Mouse (Mus musculus) CH12.LX (cell line): ENCODE measurements around the gene Gm5426. TPM values are rescaled to one million over a fixed set of nuclear protein-coding genes. Genes with fewer than 3 reads are reported as not detected.

Experiments
- DNase-seq: peaks from one replicate; pipeline ENCODE4 v3.0.0-alpha.2; 2013; ENCODE audit errors: extremely low read depth
- H3K27ac ChIP-seq: 2 replicates; pipeline ENCODE4 v1.5.1; 2012; ENCODE audit warnings: low read depth, mild to moderate bottlenecking, control low read depth, moderate library complexity; ENCODE audit not compliant: insufficient read depth
- H3K27me3 ChIP-seq: replicated peaks from 2 replicates; pipeline ENCODE3; 2012; ENCODE audit warnings: inconsistent platforms
- H3K36me3 ChIP-seq, 2 experiments: replicated peaks in 1 of 2; 2 replicates each; pipeline versions ENCODE3 to v1.6.1; 2012; ENCODE audit warnings: inconsistent platforms in 1 of 2, low read length in 1 of 2, mild to moderate bottlenecking in 1 of 2, mixed read lengths in 1 of 2, moderate library complexity in 1 of 2; ENCODE audit not compliant: control insufficient read depth in 1 of 2, insufficient read depth in 1 of 2
- H3K4me1 ChIP-seq, 2 experiments: 2 replicates each; pipeline ENCODE4 v1.6.1; 2012; ENCODE audit warnings: inconsistent platforms in 1 of 2, moderate library complexity in 1 of 2; ENCODE audit not compliant: insufficient read depth in 2 of 2, control insufficient read depth in 1 of 2
- H3K4me2 ChIP-seq: 2 replicates; pipeline ENCODE4 v1.6.1; 2012; ENCODE audit warnings: low read depth, mild to moderate bottlenecking, control low read depth; ENCODE audit not compliant: poor library complexity, insufficient read depth, severe bottlenecking
- H3K4me3 ChIP-seq, 3 experiments: fragments of 150-350 bp in 1 of 3; sonication (generic) in 1 of 3; replicated peaks in 1 of 3; 2 replicates each; pipeline versions ENCODE3 to v1.5.1; 2011 to 2012; ENCODE audit warnings: low read depth in 2 of 3, low read length in 2 of 3, mild to moderate bottlenecking in 2 of 3, moderate library complexity in 2 of 3, control low read depth in 1 of 3, improper control_type of control experiment in 1 of 3, inconsistent platforms in 1 of 3, mixed read lengths in 1 of 3; ENCODE audit not compliant: poor library complexity in 1 of 3
- H3K79me2 ChIP-seq: replicated peaks from 2 replicates; pipeline ENCODE4 v1.6.1; 2012; ENCODE audit warnings: mild to moderate bottlenecking, moderate library complexity; ENCODE audit not compliant: control insufficient read depth, poor library complexity, insufficient read depth, severe bottlenecking; ENCODE audit errors: extremely low read depth
- H3K9ac ChIP-seq: 2 replicates; pipeline ENCODE4 v1.6.1; 2012; ENCODE audit warnings: low read depth, mild to moderate bottlenecking, control low read depth, moderate library complexity; ENCODE audit not compliant: insufficient read depth
- H3K9me3 ChIP-seq: replicated peaks from 2 replicates; pipeline ENCODE3; 2012; ENCODE audit warnings: low read length, inconsistent platforms, mixed read lengths
- BHLHE40 ChIP-seq: IDR thresholded peaks from 2 replicates; pipeline ENCODE4 v1.6.1; 2011; ENCODE audit warnings: mild to moderate bottlenecking, low read depth, low read length, improper control_type of control experiment
- CHD1 ChIP-seq: IDR thresholded peaks from 2 replicates; pipeline ENCODE4 v1.6.1; 2012; ENCODE audit warnings: low read depth, low read length, improper control_type of control experiment, inconsistent platforms
- CHD2 ChIP-seq: IDR thresholded peaks from 2 replicates; pipeline ENCODE4 v1.6.1; 2011; ENCODE audit warnings: low read length, improper control_type of control experiment
- E2F4 ChIP-seq: IDR thresholded peaks from 2 replicates; pipeline ENCODE4 v1.6.1; 2011; ENCODE audit warnings: low read depth, low read length, improper control_type of control experiment; ENCODE audit not compliant: insufficient replicate concordance
- GABPA ChIP-seq: IDR thresholded peaks from 2 replicates; pipeline ENCODE4 v1.6.1; 2012; ENCODE audit warnings: low read depth, low read length, improper control_type of control experiment, inconsistent platforms; ENCODE audit not compliant: insufficient replicate concordance
- HCFC1 ChIP-seq: IDR thresholded peaks from 2 replicates; pipeline ENCODE4 v1.6.1; 2012; ENCODE audit warnings: low read depth, mild to moderate bottlenecking, inconsistent platforms, low read length, improper control_type of control experiment
- IRF4 ChIP-seq: IDR thresholded peaks from 2 replicates; pipeline ENCODE4 v1.6.1; 2014; ENCODE audit warnings: low read depth, mild to moderate bottlenecking, inconsistent platforms, low read length, improper control_type of control experiment
- JUN ChIP-seq: IDR thresholded peaks from 2 replicates; pipeline ENCODE4 v1.6.1; 2011; ENCODE audit warnings: low read depth, mild to moderate bottlenecking, low read length, improper control_type of control experiment, moderate library complexity; ENCODE audit not compliant: insufficient read depth
- JUND ChIP-seq: conservative IDR thresholded peaks from 2 replicates; pipeline ENCODE4 v1.6.1; 2011; ENCODE audit warnings: low read depth, low read length, improper control_type of control experiment
- KAT2A ChIP-seq: IDR thresholded peaks from 2 replicates; pipeline ENCODE4 v1.6.1; 2012; ENCODE audit warnings: low read length, improper control_type of control experiment, inconsistent platforms; ENCODE audit not compliant: insufficient replicate concordance
- MAFK ChIP-seq: IDR thresholded peaks from 2 replicates; pipeline ENCODE4 v1.6.1; 2011; ENCODE audit warnings: low read length, improper control_type of control experiment; ENCODE audit not compliant: insufficient replicate concordance
- MYC ChIP-seq: IDR thresholded peaks from 2 replicates; pipeline ENCODE4 v1.6.1; 2011; ENCODE audit warnings: low read depth, mild to moderate bottlenecking, improper control_type of control experiment, low read length
- NELFE ChIP-seq: IDR thresholded peaks from 2 replicates; pipeline ENCODE4 v1.6.1; 2011; ENCODE audit warnings: low read depth, low read length, improper control_type of control experiment
- NRF1 ChIP-seq: IDR thresholded peaks from 2 replicates; pipeline ENCODE4 v1.6.1; 2014; ENCODE audit warnings: low read depth, mild to moderate bottlenecking, inconsistent platforms, low read length, improper control_type of control experiment, moderate library complexity
- PAX5 ChIP-seq: IDR thresholded peaks from 2 replicates; pipeline ENCODE4 v1.6.1; 2012; ENCODE audit warnings: low read length, inconsistent platforms, mixed read lengths
- POLR2AphosphoS2 ChIP-seq: IDR thresholded peaks from 2 replicates; pipeline ENCODE4 v1.6.1; 2011; ENCODE audit warnings: low read depth, low read length, improper control_type of control experiment
- RAD21 ChIP-seq: IDR thresholded peaks from 2 replicates; pipeline ENCODE4 v1.6.1; 2011; ENCODE audit warnings: low read depth, mild to moderate bottlenecking, low read length, improper control_type of control experiment, moderate library complexity
- TCF12 ChIP-seq: IDR thresholded peaks from 2 replicates; pipeline ENCODE4 v1.6.1; 2014; ENCODE audit warnings: low read depth, mild to moderate bottlenecking, inconsistent platforms, low read length, improper control_type of control experiment
- USF1 ChIP-seq: IDR thresholded peaks from 2 replicates; pipeline ENCODE4 v1.6.1; 2014; ENCODE audit warnings: low read depth, mild to moderate bottlenecking, inconsistent platforms, low read length, improper control_type of control experiment
- USF2 ChIP-seq: conservative IDR thresholded peaks from 2 replicates; pipeline ENCODE4 v1.6.1; 2011; ENCODE audit warnings: low read depth, low read length, improper control_type of control experiment
- ZC3H11A ChIP-seq: IDR thresholded peaks from 2 replicates; pipeline ENCODE4 v1.6.1; 2012; ENCODE audit warnings: low read depth, mild to moderate bottlenecking, inconsistent platforms, low read length, improper control_type of control experiment
- ZKSCAN1 ChIP-seq: IDR thresholded peaks from 2 replicates; pipeline ENCODE4 v1.6.1; 2012; ENCODE audit warnings: low read depth, inconsistent platforms, low read length, improper control_type of control experiment, borderline replicate concordance
- dilution Hi-C: fragments of 300-500 bp; cut with MboI; formaldehyde crosslinking; loops from 2 replicates; pipeline ENCODE4 v1.14.3; 2020; ENCODE audit warnings: low sequenced_read_pairs; ENCODE audit not compliant: extremely low pct_unique_long_range_greater_than_20kb, extremely low pct_ligation_motif_present
- in situ Hi-C: fragments of 300-500 bp; cut with MboI; formaldehyde crosslinking; loops from 3 replicates; pipeline ENCODE4 v1.14.3; 2019; ENCODE audit warnings: low sequenced_read_pairs, low pct_ligation_motif_present, low pct_unique_long_range_greater_than_20kb, mixed read lengths
- polyA plus RNA-seq: library from polyadenylated mRNA; unstranded; fragments of >175 nt; gene quantifications from 2 replicates; pipeline ENCODE4 v1.2.1, GENCODE M21; 2012; ENCODE audit warnings: low read depth; ENCODE audit not compliant: insufficient read length
- total RNA-seq, 2 experiments: library from RNA; depleted of rRNA; stranded (reverse); fragments of 300-350 nt in 1 of 2; fragments of >200 nt in 1 of 2; gene quantifications; 2 replicates each; pipeline ENCODE4 v1.2.3; 2012 to 2014

The Gm5426 gene
- total and polyA plus RNA-seq, 3 experiments = not detected

DNA sequence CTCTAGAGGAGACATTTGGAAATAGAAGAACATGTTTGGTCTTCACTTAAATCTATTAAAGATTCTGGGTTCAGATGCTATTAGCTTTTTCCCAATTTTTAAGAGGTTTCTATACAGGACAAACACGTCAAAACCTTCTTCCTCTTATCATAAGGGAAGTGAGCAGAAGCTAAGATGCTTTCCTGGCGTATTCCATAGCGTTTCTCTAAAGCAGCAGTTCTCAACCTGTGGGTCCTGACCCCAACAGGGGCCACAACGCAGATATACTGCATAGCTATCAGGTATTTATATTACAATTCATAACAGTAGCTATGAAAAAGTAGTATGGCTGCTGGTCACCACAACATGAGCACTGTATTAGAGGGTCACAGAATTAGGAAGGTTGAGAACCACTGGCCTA lies 27.4 kb downstream of the Gm5426 start:
- Histone ChIP-seq H3K4me2 (no peak overlapping the region), H3K27ac (no peak overlapping the region), H3K4me1 (no peaks in the 10 kb centered on the region; a peak in 1 of 4 replicates), H3K27me3 (no peaks in the 10 kb centered on the region), H3K36me3 (no peaks in the 10 kb centered on the region), H3K79me2 (no peaks in the 10 kb centered on the region), H3K4me3 (no peak overlapping the region), H3K9ac (no peak overlapping the region), H3K9me3 (no peaks in the 10 kb centered on the region)
- in situ Hi-C loops (no loop called here), dilution Hi-C loops (no loop called here)
- TF ChIP-seq NELFE (no peak), ZKSCAN1 (no peak), TCF12 (no peak), KAT2A (no peak), NRF1 (no peak), HCFC1 (no peak), MYC (no peak), USF2 (no peak), CHD1 (no peak), PAX5 (no peak), JUN (no peak), CHD2 (no peak), USF1 (no peak), JUND (no peak), POLR2AphosphoS2 (no peak), ZC3H11A (no peak), IRF4 (no peak), E2F4 (no peak), GABPA (no peak)
- no peak for DNase-seq

DNA sequence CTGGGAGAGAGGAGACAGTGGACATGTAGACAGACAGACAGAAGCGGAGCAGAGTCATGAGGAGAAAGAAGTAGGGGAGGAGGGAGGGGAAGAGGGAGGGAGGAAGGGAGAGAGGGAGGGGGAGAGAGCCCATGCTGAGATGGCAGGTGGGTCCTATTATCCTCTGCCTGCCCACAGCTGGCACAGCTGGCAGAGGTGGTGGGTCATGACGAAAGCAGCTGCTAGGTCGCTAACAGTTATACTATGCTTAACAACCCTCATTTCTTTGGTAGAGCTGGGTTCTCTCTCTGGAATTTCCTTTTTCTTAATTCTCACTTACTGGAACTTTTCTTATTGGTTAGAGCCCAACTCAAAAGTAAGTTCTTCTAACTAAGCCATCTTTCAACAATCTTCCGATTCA lies 28.9 kb downstream of the Gm5426 start:
- H3K4me2 ChIP-seq = no peak overlapping the region
- no peaks in the 10 kb centered on the region for H3K9me3 ChIP-seq
- no peaks in the 10 kb centered on the region for H3K36me3 ChIP-seq
- H3K27ac ChIP-seq = no peak overlapping the region
- H3K79me2 ChIP-seq = no peaks in the 10 kb centered on the region
- no peaks in the 10 kb centered on the region; a peak in 1 of 4 replicates for H3K4me1 ChIP-seq
- in situ Hi-C loops (no loop called here), dilution Hi-C loops (no loop called here)
- H3K27me3 ChIP-seq = no peaks in the 10 kb centered on the region
- DNase-seq = no peak
- H3K4me3 ChIP-seq = no peak overlapping the region
- TF ChIP-seq NRF1 (no peak), NELFE (no peak), BHLHE40 (no peak), TCF12 (no peak), RAD21 (no peak), JUN (no peak), KAT2A (no peak), IRF4 (no peak), GABPA (no peak), MAFK (no peak), USF2 (no peak), HCFC1 (no peak), PAX5 (no peak), ZKSCAN1 (no peak)
- H3K9ac ChIP-seq = no peak overlapping the region
